Mouse (Mus musculus) CH12.LX (cell line): ENCODE data around the gene Sipa1l2. TPM values are rescaled to one million over a fixed set of nuclear protein-coding genes. Genes with fewer than 3 reads are reported as not detected.

Source experiments
- DNase-seq: peaks from one replicate; pipeline ENCODE4 v3.0.0-alpha.2; 2013; ENCODE audit errors: extremely low read depth
- H3K27ac ChIP-seq: 2 replicates; pipeline ENCODE4 v1.5.1; 2012; ENCODE audit warnings: low read depth, mild to moderate bottlenecking, control low read depth, moderate library complexity; ENCODE audit not compliant: insufficient read depth
- H3K27me3 ChIP-seq: replicated peaks from 2 replicates; pipeline ENCODE3; 2012; ENCODE audit warnings: inconsistent platforms
- H3K36me3 ChIP-seq, 2 experiments: replicated peaks in 1 of 2; 2 replicates each; pipeline versions ENCODE3 to v1.6.1; 2012; ENCODE audit warnings: inconsistent platforms in 1 of 2, low read length in 1 of 2, mild to moderate bottlenecking in 1 of 2, mixed read lengths in 1 of 2, moderate library complexity in 1 of 2; ENCODE audit not compliant: control insufficient read depth in 1 of 2, insufficient read depth in 1 of 2
- H3K4me1 ChIP-seq, 2 experiments: 2 replicates each; pipeline ENCODE4 v1.6.1; 2012; ENCODE audit warnings: inconsistent platforms in 1 of 2, moderate library complexity in 1 of 2; ENCODE audit not compliant: insufficient read depth in 2 of 2, control insufficient read depth in 1 of 2
- H3K4me2 ChIP-seq: 2 replicates; pipeline ENCODE4 v1.6.1; 2012; ENCODE audit warnings: low read depth, mild to moderate bottlenecking, control low read depth; ENCODE audit not compliant: poor library complexity, insufficient read depth, severe bottlenecking
- H3K4me3 ChIP-seq, 3 experiments: fragments of 150-350 bp in 1 of 3; sonication (generic) in 1 of 3; replicated peaks in 1 of 3; 2 replicates each; pipeline versions ENCODE3 to v1.5.1; 2011 to 2012; ENCODE audit warnings: low read depth in 2 of 3, low read length in 2 of 3, mild to moderate bottlenecking in 2 of 3, moderate library complexity in 2 of 3, control low read depth in 1 of 3, improper control_type of control experiment in 1 of 3, inconsistent platforms in 1 of 3, mixed read lengths in 1 of 3; ENCODE audit not compliant: poor library complexity in 1 of 3
- H3K79me2 ChIP-seq: replicated peaks from 2 replicates; pipeline ENCODE4 v1.6.1; 2012; ENCODE audit warnings: mild to moderate bottlenecking, moderate library complexity; ENCODE audit not compliant: control insufficient read depth, poor library complexity, insufficient read depth, severe bottlenecking; ENCODE audit errors: extremely low read depth
- H3K9ac ChIP-seq: 2 replicates; pipeline ENCODE4 v1.6.1; 2012; ENCODE audit warnings: low read depth, mild to moderate bottlenecking, control low read depth, moderate library complexity; ENCODE audit not compliant: insufficient read depth
- H3K9me3 ChIP-seq: replicated peaks from 2 replicates; pipeline ENCODE3; 2012; ENCODE audit warnings: low read length, inconsistent platforms, mixed read lengths
- CHD2 ChIP-seq: IDR thresholded peaks from 2 replicates; pipeline ENCODE4 v1.6.1; 2011; ENCODE audit warnings: low read length, improper control_type of control experiment
- CTCF ChIP-seq, 2 experiments: IDR thresholded peaks in 1 of 2; conservative IDR thresholded peaks in 1 of 2; 2 replicates each; pipeline ENCODE4 v1.5.1; 2011 to 2012; ENCODE audit warnings: low read depth in 2 of 2, low read length in 2 of 2, improper control_type of control experiment in 1 of 2, inconsistent platforms in 1 of 2, mild to moderate bottlenecking in 1 of 2, moderate library complexity in 1 of 2
- E2F4 ChIP-seq: IDR thresholded peaks from 2 replicates; pipeline ENCODE4 v1.6.1; 2011; ENCODE audit warnings: low read depth, low read length, improper control_type of control experiment; ENCODE audit not compliant: insufficient replicate concordance
- ELF1 ChIP-seq: IDR thresholded peaks from 2 replicates; pipeline ENCODE4 v1.6.1; 2014; ENCODE audit warnings: low read depth, mild to moderate bottlenecking, inconsistent platforms, low read length, improper control_type of control experiment
- EP300 ChIP-seq: IDR thresholded peaks from 2 replicates; pipeline ENCODE4 v1.6.1; 2011; ENCODE audit warnings: low read length, improper control_type of control experiment
- ETS1 ChIP-seq: conservative IDR thresholded peaks from 2 replicates; pipeline ENCODE4 v1.6.1; 2012; ENCODE audit warnings: low read depth, mild to moderate bottlenecking, inconsistent platforms, low read length, improper control_type of control experiment, moderate library complexity
- HCFC1 ChIP-seq: IDR thresholded peaks from 2 replicates; pipeline ENCODE4 v1.6.1; 2012; ENCODE audit warnings: low read depth, mild to moderate bottlenecking, inconsistent platforms, low read length, improper control_type of control experiment
- IRF4 ChIP-seq: IDR thresholded peaks from 2 replicates; pipeline ENCODE4 v1.6.1; 2014; ENCODE audit warnings: low read depth, mild to moderate bottlenecking, inconsistent platforms, low read length, improper control_type of control experiment
- JUND ChIP-seq: conservative IDR thresholded peaks from 2 replicates; pipeline ENCODE4 v1.6.1; 2011; ENCODE audit warnings: low read depth, low read length, improper control_type of control experiment
- KAT2A ChIP-seq: IDR thresholded peaks from 2 replicates; pipeline ENCODE4 v1.6.1; 2012; ENCODE audit warnings: low read length, improper control_type of control experiment, inconsistent platforms; ENCODE audit not compliant: insufficient replicate concordance
- MEF2A ChIP-seq: IDR thresholded peaks from 2 replicates; pipeline ENCODE4 v1.6.1; 2014; ENCODE audit warnings: low read depth, mild to moderate bottlenecking, inconsistent platforms, low read length, improper control_type of control experiment, borderline replicate concordance
- MXI1 ChIP-seq: IDR thresholded peaks from 2 replicates; pipeline ENCODE4 v1.6.1; 2011; ENCODE audit warnings: mild to moderate bottlenecking, low read depth, low read length, improper control_type of control experiment
- MYC ChIP-seq: IDR thresholded peaks from 2 replicates; pipeline ENCODE4 v1.6.1; 2011; ENCODE audit warnings: low read depth, mild to moderate bottlenecking, improper control_type of control experiment, low read length
- NRF1 ChIP-seq: IDR thresholded peaks from 2 replicates; pipeline ENCODE4 v1.6.1; 2014; ENCODE audit warnings: low read depth, mild to moderate bottlenecking, inconsistent platforms, low read length, improper control_type of control experiment, moderate library complexity
- PAX5 ChIP-seq: IDR thresholded peaks from 2 replicates; pipeline ENCODE4 v1.6.1; 2012; ENCODE audit warnings: low read length, inconsistent platforms, mixed read lengths
- POLR2AphosphoS2 ChIP-seq: IDR thresholded peaks from 2 replicates; pipeline ENCODE4 v1.6.1; 2011; ENCODE audit warnings: low read depth, low read length, improper control_type of control experiment
- SIN3A ChIP-seq: IDR thresholded peaks from 2 replicates; pipeline ENCODE4 v1.6.1; 2012; ENCODE audit warnings: low read length, improper control_type of control experiment, inconsistent platforms
- SMC3 ChIP-seq: IDR thresholded peaks from 2 replicates; pipeline ENCODE4 v1.6.1; 2011; ENCODE audit warnings: low read depth, low read length, improper control_type of control experiment
- UBTF ChIP-seq: IDR thresholded peaks from 2 replicates; pipeline ENCODE4 v1.6.1; 2012; ENCODE audit warnings: low read depth, mild to moderate bottlenecking, inconsistent platforms, low read length, improper control_type of control experiment, moderate library complexity
- ZKSCAN1 ChIP-seq: IDR thresholded peaks from 2 replicates; pipeline ENCODE4 v1.6.1; 2012; ENCODE audit warnings: low read depth, inconsistent platforms, low read length, improper control_type of control experiment, borderline replicate concordance
- ZNF384 ChIP-seq: IDR thresholded peaks from 2 replicates; pipeline ENCODE4 v1.6.1; 2012; ENCODE audit warnings: low read depth, low read length, improper control_type of control experiment, inconsistent platforms
- dilution Hi-C: fragments of 300-500 bp; cut with MboI; formaldehyde crosslinking; loops from 2 replicates; pipeline ENCODE4 v1.14.3; 2020; ENCODE audit warnings: low sequenced_read_pairs; ENCODE audit not compliant: extremely low pct_unique_long_range_greater_than_20kb, extremely low pct_ligation_motif_present
- in situ Hi-C: fragments of 300-500 bp; cut with MboI; formaldehyde crosslinking; loops from 3 replicates; pipeline ENCODE4 v1.14.3; 2019; ENCODE audit warnings: low sequenced_read_pairs, low pct_ligation_motif_present, low pct_unique_long_range_greater_than_20kb, mixed read lengths
- polyA plus RNA-seq: library from polyadenylated mRNA; unstranded; fragments of >175 nt; gene quantifications from 2 replicates; pipeline ENCODE4 v1.2.1, GENCODE M21; 2012; ENCODE audit warnings: low read depth; ENCODE audit not compliant: insufficient read length
- total RNA-seq, 2 experiments: library from RNA; depleted of rRNA; stranded (reverse); fragments of 300-350 nt in 1 of 2; fragments of >200 nt in 1 of 2; gene quantifications; 2 replicates each; pipeline ENCODE4 v1.2.3; 2012 to 2014

The Sipa1l2 gene
- total and polyA plus RNA-seq, 3 experiments: 2.0 to 5.6 (median 2.7) TPM

- H3K4me1 ChIP-seq: peaks cover 0 to 11% of the 10 kb centered on the region in 2 experiments; a peak in 2 of 4 replicates
- no peaks in the 10 kb centered on the region for H3K27me3 ChIP-seq
- DNase-seq: no peak
- in situ Hi-C loops: no loop called here
- no peaks in the 10 kb centered on the region for H3K9me3 ChIP-seq
- TF ChIP-seq E2F4: no peak
- no peak for TF ChIP-seq JUND
- no peak for TF ChIP-seq ELF1
- no peak for TF ChIP-seq KAT2A
- TF ChIP-seq MXI1: no peak
- no peak for TF ChIP-seq SMC3
- no peak for TF ChIP-seq IRF4
- TF ChIP-seq ZKSCAN1: no peak
- TF ChIP-seq HCFC1: no peak
- TF ChIP-seq, all 38 proteins: peak for 0
- Histone ChIP-seq H3K36me3 (peaks cover 21 to 35% of the 10 kb centered on the region in 2 experiments), H3K4me3 (no peak overlapping the region), H3K79me2 (no peaks in the 10 kb centered on the region), H3K27ac (no peak overlapping the region), H3K9ac (no peak overlapping the region), H3K4me2 (no peak overlapping the region)
- dilution Hi-C loops: no loop called here
Observed at GRCm38 (mm10) chr8:125492416-125492815, 77.2 kb downstream of the Sipa1l2 start.

GRCm38 (mm10) chr8:125488747-125489146 is 80.9 kb downstream of the Sipa1l2 start:
- H3K4me1 ChIP-seq: peaks cover 0 to 10% of the 10 kb centered on the region in 2 experiments; a peak in 1 of 4 replicates
- TF ChIP-seq SIN3A: no peak
- no peak for TF ChIP-seq UBTF
- TF ChIP-seq MEF2A: no peak
- no peak for TF ChIP-seq MYC
- no peak for TF ChIP-seq POLR2AphosphoS2
- TF ChIP-seq ZNF384: no peak
- TF ChIP-seq HCFC1: no peak
- TF ChIP-seq NRF1: no peak
- no peak for TF ChIP-seq IRF4
- no peak for TF ChIP-seq PAX5
- TF ChIP-seq KAT2A: no peak
- TF ChIP-seq EP300: no peak
- TF ChIP-seq E2F4: no peak
- TF ChIP-seq CHD2: no peak
- no peak for TF ChIP-seq CTCF (conservative IDR thresholded peaks at IDR 0.05 in 1 of 2, IDR thresholded peaks at IDR 0.05 in 1 of 2; ENCODE audit: low read depth in 2 of 2, low read length in 2 of 2)
- TF ChIP-seq ETS1: no peak
- H3K27ac ChIP-seq: no peak overlapping the region
- no peak overlapping the region for H3K4me3 ChIP-seq
- dilution Hi-C loops (no loop called here), in situ Hi-C loops (no loop called here)
- peaks cover 21 to 47% of the 10 kb centered on the region in 2 experiments for H3K36me3 ChIP-seq
- no peaks in the 10 kb centered on the region for H3K9me3 ChIP-seq
- H3K9ac ChIP-seq: no peak overlapping the region
- no peaks in the 10 kb centered on the region for H3K27me3 ChIP-seq
- no peaks in the 10 kb centered on the region for H3K79me2 ChIP-seq
- H3K4me2 ChIP-seq: no peak overlapping the region
- no peak for DNase-seq
